Mouse (Mus musculus) adrenal gland, adult 8-10 months (tissue): ENCODE measurements around the gene Olfr94. TPM values are rescaled to one million over a fixed set of nuclear protein-coding genes. Genes with fewer than 3 reads are reported as not detected.
"Not testable (repeated sequence)": the region's sequence is repeated elsewhere in the genome, so short reads cannot be mapped to it uniquely, and the experiment has no call there.

Experiments
- DNase-seq: peaks from one replicate; pipeline ENCODE4 v3.0.0; 2022
- total RNA-seq, 4 experiments: library from RNA; stranded (reverse); gene quantifications; 2 replicates each; pipeline ENCODE4 v1.2.4; 2022

Olfr94 gene
- not detected for total RNA-seq

DNA sequence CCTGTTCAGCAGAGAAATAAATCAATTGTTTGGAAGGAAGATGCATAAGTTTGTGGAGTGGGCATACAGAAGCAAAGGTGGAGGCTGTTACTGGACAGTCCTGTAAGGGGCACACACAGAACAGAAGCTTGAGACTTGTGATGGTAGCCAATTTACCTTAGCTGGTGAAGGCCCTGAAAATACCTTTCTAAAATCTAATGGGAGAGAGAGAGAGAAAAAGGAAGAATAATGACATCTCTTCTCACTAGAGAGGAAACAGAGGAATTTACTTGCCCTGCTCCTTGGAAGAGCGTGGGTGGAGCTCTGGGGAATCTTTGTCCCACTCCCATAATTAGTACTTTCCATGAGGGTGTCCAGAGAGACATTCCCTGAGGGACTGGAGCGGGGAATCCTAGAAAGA lies at the start of gene Olfr94:
TSS of gene Olfr94 (minus strand) at position 101 of the 400 bp plus-strand sequence.
- no peak for DNase-seq

DNA sequence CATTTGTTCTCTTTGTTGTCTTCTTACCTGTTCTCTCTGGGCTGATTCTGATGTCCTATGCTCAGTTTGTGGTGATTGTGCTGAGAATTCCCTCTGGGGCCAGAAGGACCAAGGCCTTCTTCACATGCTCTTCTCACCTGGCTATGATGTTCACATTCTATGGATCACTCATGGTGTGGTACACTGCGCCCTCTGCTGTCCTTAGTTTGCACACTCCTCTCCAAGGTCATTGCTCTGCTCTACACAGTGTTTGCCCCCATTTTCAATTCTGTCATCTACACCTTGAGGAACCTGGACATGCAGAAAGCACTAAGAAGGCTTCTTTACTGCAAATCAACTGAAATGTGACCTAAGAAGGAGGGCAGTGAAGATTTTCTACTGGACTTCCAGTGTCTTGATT lies 49.8 kb upstream of the Olfr94 start:
- no peak for DNase-seq

DNA sequence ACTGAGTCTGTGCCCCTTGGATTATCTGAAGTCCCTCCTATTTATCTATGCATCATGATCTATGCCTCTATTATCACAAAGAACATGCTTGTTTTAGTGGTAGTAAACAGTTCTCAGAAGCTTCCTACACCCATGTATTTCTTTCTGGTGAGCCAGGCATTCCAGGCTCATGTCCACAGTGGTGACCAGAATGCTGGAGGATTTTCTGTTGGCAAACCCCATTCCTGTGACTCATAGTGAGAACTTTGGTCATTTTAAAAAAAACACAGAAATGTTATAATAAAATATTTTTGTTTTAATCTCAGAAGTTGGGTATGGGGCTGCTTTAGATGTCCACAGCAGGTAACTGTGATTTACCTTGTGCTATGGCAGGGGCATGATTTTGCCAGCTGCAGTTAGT lies 48.7 kb upstream of the Olfr94 start:
- no peak for DNase-seq

DNA sequence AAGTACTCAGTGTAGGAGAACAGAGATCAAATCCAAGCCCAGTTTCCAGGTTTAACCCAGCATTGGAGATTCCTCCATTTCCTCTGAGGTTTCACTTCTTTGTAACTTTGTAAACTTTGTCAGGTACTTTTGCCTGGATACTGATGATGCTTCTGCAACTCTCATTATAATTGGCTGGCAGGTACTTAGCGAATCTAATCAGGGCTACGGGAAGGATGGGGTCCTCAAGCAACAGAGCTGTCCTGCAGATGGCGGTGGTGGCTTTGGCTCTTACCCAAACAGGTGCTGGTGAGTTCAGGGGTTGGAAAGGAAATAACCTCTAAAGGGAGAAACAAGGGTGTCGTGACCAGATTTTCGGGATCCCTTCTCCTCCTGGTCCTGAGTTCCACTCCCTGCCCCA lies 45.9 kb upstream of the Olfr94 start:
- DNase-seq = peak; percentile 8

DNA sequence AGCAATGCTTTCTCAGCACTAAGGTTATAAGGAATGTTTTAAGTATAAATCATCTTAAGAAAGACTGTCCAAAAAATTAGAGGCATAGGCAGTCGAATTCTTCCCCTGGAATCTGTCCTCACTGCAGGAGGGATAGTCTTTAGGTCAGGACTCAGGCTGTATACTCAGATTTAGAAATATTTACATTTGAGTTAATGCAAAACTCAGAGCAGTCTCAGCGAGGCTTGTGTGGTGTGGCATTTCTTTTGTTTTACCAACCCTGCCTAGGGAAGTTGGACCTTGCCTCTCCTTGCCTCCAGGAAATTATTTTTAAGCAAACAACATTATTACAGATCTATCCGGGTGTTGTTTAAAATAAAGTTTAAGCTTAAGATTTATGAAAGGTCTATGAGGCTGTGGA lies 41.4 kb upstream of the Olfr94 start:
- DNase-seq = no peak

DNA sequence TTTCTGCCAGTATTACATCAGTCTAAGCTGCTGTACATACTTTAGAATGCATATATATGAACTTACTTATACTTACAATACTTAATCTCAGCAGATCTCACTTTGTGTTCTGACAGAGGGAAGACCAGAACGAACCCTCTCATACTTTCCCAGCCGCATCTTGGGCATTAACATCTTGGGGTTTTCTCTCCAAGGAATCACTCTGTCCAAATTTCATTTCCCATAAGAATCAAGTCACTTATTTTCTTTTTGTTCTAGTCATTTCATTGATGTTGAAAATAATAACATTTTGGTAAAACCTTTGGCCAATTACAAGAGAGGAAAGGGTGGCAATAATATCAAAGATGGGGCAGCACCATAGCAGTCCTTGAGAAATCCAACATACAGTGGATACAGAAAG lies 36.4 kb upstream of the Olfr94 start, which contains the start of gene Olfr97:
TSS of gene Olfr97 (minus strand) at position 101 of the 400 bp plus-strand sequence.
- DNase-seq = not testable (repeated sequence)

DNA sequence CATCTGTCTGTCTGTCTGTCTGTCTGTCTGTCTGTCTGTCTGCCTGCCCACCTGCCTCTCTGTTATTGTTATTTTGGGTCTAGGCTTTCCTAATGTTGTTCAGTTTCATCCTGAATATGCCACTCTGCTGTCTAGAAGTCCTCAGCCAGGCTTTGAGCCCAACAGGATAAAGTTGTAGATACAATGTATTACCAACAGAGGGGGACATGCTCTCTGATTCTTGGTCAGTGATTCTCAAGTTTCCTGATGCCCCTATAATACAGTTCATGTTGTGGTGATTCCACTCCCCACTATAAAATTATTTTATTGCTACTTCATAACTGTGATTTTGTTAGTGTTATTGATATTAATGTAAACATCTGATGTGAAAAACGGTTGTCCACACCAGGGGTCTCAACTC lies 21.1 kb upstream of the Olfr94 start:
- no peak for DNase-seq

DNA sequence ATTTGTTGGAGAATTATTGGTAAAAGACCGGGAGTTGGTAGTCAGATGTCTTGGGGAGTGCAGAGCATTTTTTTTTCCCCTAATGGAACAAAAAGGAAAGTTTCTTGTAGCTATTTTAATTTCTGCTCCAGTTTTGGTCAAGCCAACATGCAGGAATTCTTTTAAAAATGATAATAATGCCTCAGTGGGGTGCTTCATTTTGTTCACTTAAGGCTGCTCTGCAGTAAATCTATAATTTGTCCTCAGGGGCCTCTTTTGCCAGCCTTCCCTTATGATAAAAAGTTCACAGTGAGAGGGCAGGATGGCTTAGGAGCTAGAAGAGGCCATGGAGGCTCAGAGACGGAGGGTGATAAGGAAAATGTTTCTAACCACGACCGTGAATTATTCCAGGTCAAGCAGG lies 19.1 kb upstream of the Olfr94 start, which contains the start of gene Olfr96:
TSS of gene Olfr96 (plus strand) at position 301 of the 400 bp plus-strand sequence.
- DNase-seq = no peak

DNA sequence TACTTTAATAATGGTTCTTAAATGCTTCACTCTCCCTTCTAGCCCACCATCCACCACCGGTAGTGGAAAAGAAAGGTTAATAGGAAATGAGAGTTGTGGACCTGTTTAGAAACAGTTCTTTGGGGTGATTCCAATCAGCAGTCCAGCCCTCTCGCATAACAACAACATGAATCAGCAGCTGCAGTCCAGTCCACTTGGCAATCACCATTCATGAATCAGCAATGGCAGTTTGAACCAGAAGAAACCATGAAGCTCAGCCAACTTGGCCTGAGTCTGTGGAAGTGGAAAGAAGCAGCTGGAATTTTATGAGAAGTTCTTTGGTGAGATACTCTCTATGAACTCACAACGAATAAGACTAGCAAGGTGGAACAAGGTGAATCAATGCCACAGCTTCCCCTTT lies 17.7 kb upstream of the Olfr94 start:
- DNase-seq = peak; percentile 9

DNA sequence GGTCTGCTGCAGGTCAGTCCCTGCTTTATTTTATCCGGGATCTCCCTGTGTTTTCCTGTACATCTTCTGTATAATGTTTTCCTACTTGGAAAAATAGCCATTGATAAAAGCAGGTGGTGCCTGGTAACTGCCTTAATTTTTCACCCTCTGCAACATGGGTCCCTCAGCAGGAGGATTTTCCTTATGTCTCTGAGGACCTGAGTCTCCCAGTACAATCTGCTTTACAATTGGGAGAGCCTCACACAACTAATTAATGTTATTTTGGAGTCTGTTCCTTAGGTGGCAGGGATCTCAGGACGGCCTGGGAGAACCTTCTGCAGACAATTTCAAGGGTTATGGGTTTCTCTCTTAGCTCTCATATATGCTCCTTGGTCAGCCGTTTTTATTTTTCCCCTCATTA lies 12.2 kb upstream of the Olfr94 start, which contains the start of gene Olfr95:
TSS of gene Olfr95 (minus strand) at position 101 of the 400 bp plus-strand sequence.
- DNase-seq = no peak

DNA sequence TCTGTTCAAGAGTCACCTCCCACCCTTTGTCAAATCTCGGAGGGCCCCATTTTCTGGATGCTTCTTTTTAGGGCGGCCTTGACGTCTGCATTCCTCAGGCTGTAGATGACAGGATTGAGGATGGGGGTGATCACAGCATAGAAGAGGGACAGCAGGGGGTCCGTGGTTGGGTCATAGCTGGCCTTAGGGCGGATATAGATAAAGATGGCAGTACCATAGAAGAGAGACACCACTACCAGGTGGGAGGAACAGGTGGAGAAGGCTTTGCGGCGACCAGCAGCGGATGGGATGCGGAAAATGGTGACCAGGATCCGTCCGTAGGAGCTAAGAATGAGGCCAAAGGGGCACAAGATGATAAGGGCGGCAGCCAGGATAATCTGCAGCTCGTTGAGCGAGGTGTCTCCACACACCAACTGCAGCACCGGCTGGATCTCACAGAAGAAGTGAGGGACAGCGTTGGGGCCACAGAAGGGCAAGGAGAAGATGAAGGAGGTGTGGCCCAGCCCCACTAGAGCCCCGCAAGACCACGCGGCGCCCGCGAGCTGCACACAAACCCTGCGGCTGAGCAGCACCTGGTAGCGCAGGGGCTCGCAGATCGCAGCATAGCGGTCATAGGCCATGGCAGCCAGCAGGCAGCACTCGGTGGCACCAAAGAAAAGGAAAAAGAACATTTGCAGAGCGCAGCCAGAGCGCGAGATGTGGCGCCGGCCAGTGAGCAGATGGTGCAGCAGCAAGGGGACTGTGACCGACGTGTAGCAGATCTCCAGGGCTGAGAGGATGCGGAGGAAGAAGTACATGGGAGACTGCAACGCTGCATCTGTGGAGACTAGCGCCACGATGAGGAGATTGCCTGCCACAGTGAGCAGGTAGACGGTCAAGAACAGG lies 10.3 kb upstream of the Olfr94 start:
- no peak for DNase-seq

DNA sequence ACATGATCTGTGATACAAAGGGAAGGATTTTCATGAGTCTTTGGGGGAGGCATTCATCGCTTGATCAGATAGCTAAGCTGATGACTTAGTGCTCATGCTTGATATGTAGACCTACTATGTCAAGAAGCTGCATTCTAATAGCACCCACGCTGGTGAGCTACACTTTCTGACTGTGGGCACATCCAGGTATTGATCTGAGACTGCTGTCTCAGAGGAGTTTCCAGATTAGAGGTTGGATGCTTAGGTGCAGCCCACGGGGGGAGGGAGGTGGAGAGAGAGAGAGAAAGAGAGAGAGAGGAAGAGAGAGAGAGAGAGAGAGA lies 3.1 kb upstream of the Olfr94 start:
- no peak for DNase-seq

DNA sequence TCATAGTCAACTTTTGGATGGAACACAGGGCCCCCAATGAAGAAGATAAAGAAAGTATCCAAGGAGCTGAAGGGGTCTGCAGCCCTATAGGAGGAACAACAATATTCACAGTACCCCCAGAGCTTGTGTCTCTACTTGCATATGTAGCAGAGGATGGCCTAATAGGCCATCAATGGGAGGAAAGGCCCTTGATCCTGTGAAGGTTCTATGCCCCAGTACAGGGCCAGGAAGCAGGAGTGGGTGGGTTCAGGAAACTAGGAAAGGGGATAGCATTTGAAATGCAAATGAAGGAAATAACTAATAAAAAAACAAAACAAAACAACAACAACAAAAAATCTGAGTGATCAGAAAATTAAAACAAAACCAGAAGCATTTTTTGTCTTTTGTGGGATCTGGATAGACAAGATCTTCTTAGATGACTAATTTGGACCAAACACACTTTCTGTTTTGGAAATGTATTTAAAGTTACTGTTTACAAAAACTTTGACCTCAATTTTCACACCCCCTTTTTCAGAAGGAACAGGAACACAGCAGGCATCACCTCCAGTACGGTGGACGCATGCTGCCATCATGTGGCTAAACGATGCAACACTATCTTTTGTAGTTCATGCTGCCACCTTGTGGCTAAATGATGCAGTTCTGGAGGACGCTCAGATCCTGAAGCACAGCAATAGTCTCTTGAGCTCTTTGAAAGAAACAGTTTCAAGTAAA lies 2.6 kb upstream of the Olfr94 start:
- DNase-seq = peak; percentile 57

DNA sequence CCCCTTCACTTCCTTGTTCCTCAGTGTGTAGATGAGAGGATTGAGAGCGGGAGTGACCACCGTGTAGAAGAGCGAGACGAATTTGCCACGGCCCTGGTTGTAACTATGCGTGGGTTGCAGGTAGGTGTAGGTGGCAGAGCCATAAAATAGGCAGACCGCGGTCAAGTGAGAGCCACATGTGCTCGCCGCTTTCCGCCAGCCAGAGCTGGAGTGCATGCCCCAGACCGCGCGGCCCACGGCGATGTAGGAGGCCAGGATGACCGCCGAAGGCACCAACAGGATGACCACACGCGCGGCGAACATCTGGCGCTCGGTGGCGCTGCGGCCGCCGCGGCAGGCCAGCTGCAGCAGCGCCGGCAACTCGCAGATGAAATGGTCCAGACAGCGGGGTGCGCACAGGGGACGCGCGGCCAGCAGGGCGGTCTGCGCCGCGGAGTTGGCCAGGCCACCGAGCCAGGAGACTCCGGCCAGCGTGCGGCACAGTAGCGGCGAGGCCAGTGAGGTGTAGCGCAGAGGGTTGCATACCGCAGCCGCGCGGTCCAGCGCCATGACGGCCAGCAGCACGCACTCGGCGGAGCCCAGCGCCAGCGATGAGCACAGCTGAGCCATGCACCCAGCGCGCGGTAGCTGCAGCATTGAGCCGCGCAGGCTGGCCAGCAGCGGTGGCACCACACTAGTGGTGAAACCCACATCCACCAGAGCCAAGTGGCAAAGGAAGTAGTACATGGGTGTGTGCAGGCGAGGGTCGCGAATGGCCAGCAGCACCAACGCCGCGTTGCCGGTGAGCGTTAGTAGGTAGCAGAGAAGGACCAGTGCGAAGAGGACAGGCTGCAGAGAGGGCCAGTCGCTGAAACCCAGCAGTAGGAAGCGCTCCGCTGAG lies 3.7 kb downstream of the Olfr94 start:
- no peak for DNase-seq

DNA sequence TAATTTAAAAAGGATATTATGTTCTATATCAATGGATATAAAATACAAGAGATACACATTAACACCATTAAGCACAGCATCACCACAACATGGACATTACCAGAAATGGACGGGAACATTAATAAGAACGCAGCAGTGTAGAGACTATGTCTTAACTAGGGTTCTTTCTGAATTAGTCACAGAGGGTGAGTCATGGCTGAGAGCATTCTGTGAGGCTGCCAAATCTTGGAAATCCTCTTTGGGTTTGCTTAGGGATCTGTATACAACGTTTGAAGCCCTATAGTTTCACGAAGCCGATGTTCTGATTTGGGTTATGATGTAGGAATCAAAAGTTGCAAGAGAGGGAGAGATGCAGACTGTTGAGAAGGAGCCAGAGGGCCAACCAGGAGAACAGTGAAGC lies 6.0 kb downstream of the Olfr94 start:
- DNase-seq = no peak

DNA sequence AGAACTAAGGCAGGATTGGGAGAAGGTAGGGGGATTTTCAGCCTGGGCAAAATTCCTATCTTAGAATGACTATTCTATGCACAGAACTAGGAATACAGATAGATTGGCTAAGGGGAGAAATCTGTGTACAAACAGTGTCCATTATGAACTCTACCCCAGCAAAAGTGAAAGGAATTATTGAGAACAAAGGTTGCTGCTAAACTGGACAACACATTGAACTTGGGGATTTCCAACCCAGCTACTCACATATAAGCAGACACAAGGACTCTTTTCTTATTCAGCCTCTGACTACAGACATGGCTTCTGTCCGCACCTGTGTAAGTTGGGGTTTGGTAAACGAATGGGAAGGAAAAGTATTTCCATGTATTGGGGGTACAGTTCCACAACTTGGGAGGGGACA lies 7.1 kb downstream of the Olfr94 start, which contains the start of gene Ubd:
TSS of gene Ubd (plus strand) at position 237 of the 400 bp plus-strand sequence.
- no peak for DNase-seq

DNA sequence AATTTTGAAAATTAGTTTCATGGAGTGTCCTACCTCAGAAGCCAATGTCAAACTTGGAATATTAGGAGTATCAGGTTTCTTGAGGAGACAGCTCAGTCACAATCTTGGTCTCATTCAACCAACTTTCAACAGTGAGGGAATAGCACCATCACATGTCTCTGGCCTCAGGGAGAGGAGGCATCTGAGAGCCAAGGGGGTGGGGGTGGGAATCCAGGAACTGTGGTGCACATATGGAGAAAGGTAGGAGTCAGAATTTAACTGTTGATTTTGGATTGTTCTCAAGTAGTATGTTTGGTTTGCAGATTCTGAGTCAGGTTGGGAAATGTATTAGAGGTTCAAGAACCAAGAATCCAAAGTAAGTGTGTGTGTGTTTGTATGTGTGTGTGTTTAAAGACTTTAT lies 7.8 kb downstream of the Olfr94 start:
- no peak for DNase-seq

DNA sequence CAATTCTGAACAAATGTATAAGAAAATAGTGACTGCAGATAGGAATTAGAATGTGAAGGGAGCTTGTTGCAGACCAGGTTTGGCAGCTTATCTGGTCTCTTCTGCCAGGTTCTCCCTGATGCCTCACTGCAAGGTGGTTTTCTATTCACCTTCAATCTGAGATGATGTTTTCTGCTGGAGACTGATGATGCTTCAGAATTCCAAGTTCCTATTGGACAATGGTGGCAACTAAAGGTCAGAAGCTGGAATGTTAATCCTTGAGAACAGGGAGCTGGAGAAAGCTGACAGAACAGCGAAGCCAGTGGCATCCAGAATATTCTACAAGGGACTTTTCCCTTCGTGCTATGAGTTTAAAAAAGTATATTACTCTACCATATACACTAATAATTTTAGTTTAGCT lies 10.1 kb downstream of the Olfr94 start:
- peak; percentile 10 for DNase-seq

DNA sequence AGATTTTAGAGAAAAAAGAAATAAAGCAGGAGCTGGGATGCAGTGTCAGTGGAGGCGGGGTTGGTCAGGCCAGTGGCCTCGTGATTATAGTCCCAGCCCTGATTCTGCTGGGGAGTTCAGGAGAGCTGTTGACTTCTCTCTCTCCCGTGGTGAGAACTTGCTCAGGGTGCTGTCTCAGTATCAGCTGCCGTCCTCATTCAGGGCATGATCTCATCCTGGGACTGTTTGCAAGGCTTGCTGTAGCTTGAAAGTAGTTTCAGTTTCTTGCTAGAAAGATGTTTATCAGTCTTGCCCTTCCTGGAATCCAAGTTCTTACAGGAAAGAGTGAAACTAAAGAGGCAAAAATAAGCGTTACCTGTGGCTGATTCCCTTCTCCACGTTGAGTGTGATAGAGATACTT lies 15.3 kb downstream of the Olfr94 start:
- no peak for DNase-seq

DNA sequence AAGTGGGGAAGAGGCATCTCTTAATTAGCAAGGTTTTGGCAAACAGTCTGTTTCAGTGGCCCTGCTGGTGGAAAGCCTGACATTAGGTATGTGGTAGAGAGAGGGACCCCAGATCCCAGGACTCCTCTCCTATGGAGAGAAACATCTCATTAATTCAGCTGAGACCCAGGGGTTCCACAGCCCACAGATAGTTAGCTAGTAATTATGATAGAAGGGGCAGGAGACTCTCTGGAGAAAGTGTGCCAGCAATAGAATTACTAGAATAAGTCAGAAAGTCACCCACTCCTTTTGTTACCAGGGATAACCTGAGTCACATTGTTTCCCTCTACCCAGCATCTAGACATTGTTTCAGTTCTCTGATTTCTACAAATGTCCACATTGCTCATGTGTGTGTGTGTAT lies 39.4 kb downstream of the Olfr94 start, which contains the start of gene Olfr93:
TSS of gene Olfr93 (minus strand) at position 101 of the 400 bp plus-strand sequence.
- no peak for DNase-seq
